Mouse (Mus musculus): Measurements from ENCODE around the gene Vwa5b1. TPM values are rescaled to one million over a fixed set of nuclear protein-coding genes. Genes with fewer than 3 reads are reported as not detected.

Gene Vwa5b1
- polyA plus RNA-seq, 1 experiment from 2014 or later: 0.11 TPM

DNA sequence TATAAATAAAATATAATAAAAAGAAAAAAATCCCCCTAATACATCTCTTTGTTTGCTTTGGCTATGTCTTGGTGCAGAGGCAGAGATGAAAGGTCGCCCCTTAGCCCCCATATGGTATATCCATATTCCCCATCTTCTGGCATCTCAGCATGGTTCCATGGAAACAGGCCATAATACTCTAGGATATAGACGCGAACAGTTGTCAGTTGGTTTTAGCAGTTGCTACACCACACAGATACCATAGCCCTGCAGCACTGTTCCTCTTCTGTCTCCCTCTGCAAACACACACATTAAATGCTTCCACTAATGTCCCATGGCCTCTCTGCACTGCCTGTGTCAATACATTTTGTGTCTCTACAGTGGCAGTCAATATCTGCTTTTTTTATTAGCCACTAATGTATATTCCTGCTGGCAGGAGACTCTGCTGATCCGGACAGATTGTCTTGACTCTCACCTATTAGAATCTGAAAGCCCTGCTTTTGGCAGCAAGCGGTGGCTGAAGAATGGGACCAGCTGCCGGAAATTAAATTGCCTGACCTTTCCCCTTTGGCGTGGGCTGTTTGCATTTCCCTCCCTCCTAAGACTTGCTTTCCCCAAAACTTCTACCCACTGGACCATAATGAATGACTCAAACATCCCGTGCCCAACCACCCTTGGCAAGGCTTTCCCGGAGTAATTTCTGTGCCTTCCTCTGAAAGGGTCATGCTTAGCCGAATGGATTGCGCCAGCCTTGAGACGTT lies 39.1 kb downstream of the Vwa5b1 start:
- H3K27me3 ChIP-seq (replicated peaks; ENCODE audit: control insufficient read depth, insufficient read depth, low read length): no peaks in the 10 kb centered on the region
- H3K9me3 ChIP-seq (ENCODE audit: control insufficient read depth, low read length): no peaks in the 10 kb centered on the region
- no peak overlapping the region for H3K4me2 ChIP-seq (ENCODE audit: low read depth, low read length)
- no peak overlapping the region for H3K9ac ChIP-seq (ENCODE audit: low read depth, low read length)
- ATAC-seq: no peak
- H3K4me3 ChIP-seq (ENCODE audit: low read length): no peak overlapping the region
- no peak overlapping the region for H3K27ac ChIP-seq (ENCODE audit: low read length)
- H3K4me1 ChIP-seq (ENCODE audit: control insufficient read depth, insufficient read depth, low read length): no peaks in the 10 kb centered on the region
- 65% methylated on average over 12 of the region's 12 CpGs for WGBS
- no peaks in the 10 kb centered on the region for H3K36me3 ChIP-seq (ENCODE audit: control insufficient read depth, insufficient read depth, low read length)

DNA sequence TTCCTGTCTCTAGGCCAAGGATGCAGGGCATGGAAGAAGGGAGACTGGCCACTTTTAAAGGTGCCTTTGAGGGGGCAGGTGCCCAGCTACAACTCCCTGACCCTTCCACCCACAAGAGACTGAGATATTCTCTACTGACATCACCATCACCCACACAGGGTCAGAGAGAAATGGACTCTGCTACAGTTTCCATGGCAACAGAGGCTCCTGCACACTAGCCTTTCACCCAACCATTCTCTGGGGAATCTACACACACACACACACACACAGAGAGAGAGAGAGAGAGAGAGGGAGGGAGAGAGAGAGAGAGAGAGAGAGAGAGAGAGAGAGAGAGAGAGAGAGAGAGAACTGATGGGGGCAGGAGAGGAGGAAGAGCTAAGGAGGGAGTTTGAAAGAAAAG lies 50.7 kb downstream of the Vwa5b1 start:
- Histone ChIP-seq H3K9me3 (ENCODE audit: control insufficient read depth, low read length) (no peaks in the 10 kb centered on the region), H3K4me1 (ENCODE audit: control insufficient read depth, insufficient read depth, low read length) (no peaks in the 10 kb centered on the region), H3K4me3 (ENCODE audit: low read length) (no peak overlapping the region), H3K9ac (ENCODE audit: low read depth, low read length) (no peak overlapping the region), H3K27me3 (replicated peaks; ENCODE audit: control insufficient read depth, insufficient read depth, low read length) (no peaks in the 10 kb centered on the region), H3K36me3 (ENCODE audit: control insufficient read depth, insufficient read depth, low read length) (no peaks in the 10 kb centered on the region), H3K4me2 (ENCODE audit: low read depth, low read length) (no peak overlapping the region), H3K27ac (ENCODE audit: low read length) (no peak overlapping the region)
- no peak for ATAC-seq

DNA sequence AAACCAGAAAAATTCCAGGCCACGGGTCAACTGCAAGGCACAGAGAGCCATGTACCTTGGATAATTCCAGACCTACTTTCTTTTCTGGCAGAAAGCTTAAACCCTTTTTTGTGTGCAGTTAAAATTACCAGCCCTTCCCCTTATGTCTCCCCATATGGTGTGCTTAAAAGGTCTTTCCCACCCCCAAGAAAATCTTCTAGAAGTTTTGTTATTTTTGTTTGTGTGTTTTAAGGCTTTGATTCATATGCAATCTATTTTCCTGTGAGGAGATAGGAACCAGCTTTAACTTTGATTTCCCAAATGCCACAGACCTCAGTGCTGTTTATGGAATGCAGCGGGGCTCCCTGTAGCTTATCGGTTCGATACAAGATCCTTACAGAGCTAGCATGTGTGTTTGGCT lies 53.2 kb downstream of the Vwa5b1 start:
- no peak overlapping the region for H3K9ac ChIP-seq (ENCODE audit: low read depth, low read length)
- H3K27me3 ChIP-seq (replicated peaks; ENCODE audit: control insufficient read depth, insufficient read depth, low read length): no peaks in the 10 kb centered on the region
- ATAC-seq: no peak
- H3K4me2 ChIP-seq (ENCODE audit: low read depth, low read length): no peak overlapping the region
- H3K4me1 ChIP-seq (ENCODE audit: control insufficient read depth, insufficient read depth, low read length): no peaks in the 10 kb centered on the region
- no peaks in the 10 kb centered on the region for H3K9me3 ChIP-seq (ENCODE audit: control insufficient read depth, low read length)
- WGBS: 59% methylated on average over 4 of the region's 4 CpGs
- no peak overlapping the region for H3K4me3 ChIP-seq (ENCODE audit: low read length)
- H3K27ac ChIP-seq (ENCODE audit: low read length): no peak overlapping the region
- H3K36me3 ChIP-seq (ENCODE audit: control insufficient read depth, insufficient read depth, low read length): no peaks in the 10 kb centered on the region

DNA sequence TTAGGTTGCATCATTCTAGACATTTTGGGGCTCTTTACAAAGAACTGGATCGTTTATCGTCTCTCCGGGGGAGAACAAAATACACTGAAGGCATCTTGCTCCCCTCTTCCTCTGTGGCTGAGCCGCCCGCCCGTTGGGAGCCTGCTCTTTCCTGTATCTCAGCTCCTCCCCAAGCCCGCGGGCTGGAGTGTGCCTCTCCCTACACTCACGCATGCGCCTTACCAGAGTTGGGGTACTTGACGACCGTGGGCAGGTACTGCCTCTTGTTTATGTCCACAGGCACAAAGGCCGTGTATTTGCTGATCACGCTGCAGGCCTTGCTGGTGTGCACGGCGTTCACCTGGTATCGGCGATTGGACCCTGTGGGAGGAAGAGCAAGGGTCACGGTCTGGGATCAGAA lies 57.3 kb downstream of the Vwa5b1 start:
- H3K9me3 ChIP-seq (ENCODE audit: control insufficient read depth, low read length): no peaks in the 10 kb centered on the region

DNA sequence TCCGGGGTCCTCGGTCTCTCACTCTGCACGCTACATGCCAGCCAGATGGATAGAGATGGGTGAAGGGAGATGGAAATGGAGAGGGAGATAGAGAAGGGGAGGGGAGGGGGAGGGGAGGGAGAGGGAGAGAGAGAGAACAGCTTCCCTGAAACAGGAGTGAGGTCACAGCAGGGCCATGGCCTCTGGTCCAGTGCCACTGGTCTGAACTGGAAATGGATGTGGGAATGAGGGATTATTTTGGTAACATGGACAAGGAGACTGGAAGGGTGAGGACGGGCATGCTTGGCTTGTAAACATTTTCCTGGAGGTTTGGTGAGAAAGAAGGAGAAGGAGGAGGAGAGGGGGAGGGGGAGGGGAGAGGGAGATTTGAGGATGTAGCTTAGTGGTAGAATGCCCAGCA lies 59.0 kb downstream of the Vwa5b1 start:
- Histone ChIP-seq H3K4me1 (ENCODE audit: control insufficient read depth, insufficient read depth, low read length) (no peaks in the 10 kb centered on the region), H3K9me3 (ENCODE audit: control insufficient read depth, low read length) (no peaks in the 10 kb centered on the region), H3K9ac (ENCODE audit: low read depth, low read length) (no peak overlapping the region), H3K4me2 (ENCODE audit: low read depth, low read length) (no peak overlapping the region), H3K27ac (ENCODE audit: low read length) (no peak overlapping the region), H3K4me3 (ENCODE audit: low read length) (no peak overlapping the region), H3K27me3 (replicated peaks; ENCODE audit: control insufficient read depth, insufficient read depth, low read length) (no peaks in the 10 kb centered on the region), H3K36me3 (ENCODE audit: control insufficient read depth, insufficient read depth, low read length) (no peaks in the 10 kb centered on the region)
- no peak for ATAC-seq
- 67% methylated on average over 4 of the region's 4 CpGs for WGBS

More for the DNA sequence above, 57.3 kb downstream of the Vwa5b1 start:
- Histone ChIP-seq H3K4me3 (ENCODE audit: low read length) (no peak overlapping the region), H3K27ac (ENCODE audit: low read length) (no peak overlapping the region), H3K27me3 (replicated peaks; ENCODE audit: control insufficient read depth, insufficient read depth, low read length) (no peaks in the 10 kb centered on the region), H3K4me1 (ENCODE audit: control insufficient read depth, insufficient read depth, low read length) (no peaks in the 10 kb centered on the region), H3K4me2 (ENCODE audit: low read depth, low read length) (no peak overlapping the region), H3K9ac (ENCODE audit: low read depth, low read length) (no peak overlapping the region), H3K36me3 (ENCODE audit: control insufficient read depth, insufficient read depth, low read length) (no peaks in the 10 kb centered on the region)
- no peak for ATAC-seq
- WGBS: 66% methylated on average over 19 of the region's 19 CpGs

DNA sequence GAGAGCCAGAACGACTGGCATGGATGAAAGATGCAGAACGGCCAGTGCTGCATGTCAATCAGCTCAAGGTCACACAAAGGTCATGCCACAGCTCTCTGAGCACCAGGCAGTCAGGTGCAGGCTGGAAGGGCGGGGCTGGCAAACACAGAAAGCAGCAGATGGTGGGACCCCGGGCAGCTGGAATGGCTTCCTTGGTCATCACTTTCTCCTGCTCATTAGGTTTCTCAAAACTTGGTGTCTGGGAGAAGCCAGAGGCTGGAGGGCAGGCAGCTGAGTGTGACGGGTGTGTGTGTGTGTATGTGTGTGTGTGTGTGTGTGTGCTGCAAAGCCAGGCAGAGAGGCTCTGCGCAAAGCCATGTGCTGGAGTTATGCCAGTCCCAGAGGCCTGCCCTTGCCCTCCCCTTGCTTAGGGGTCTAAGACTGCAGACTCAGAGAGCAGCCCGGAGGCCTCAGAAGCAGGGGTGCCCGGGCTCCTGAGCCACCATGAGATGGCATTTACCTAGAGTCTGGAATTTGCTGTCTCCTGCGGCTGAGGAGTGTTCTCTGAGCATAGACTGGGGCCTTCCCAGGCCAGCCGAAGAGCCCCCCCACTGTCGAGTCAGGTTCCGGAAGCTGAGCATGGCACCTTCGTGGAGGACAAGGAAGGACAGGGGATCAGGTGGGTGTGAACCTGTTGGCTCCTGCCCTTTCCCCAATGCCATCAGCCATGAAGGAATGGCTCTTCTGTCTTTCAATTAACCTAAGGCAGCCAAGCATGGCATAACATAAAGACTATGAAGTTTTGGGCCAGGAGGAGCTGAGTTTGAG lies 60.7 kb downstream of the Vwa5b1 start:
- Histone ChIP-seq H3K27me3 (replicated peaks; ENCODE audit: control insufficient read depth, insufficient read depth, low read length) (no peaks in the 10 kb centered on the region), H3K9me3 (ENCODE audit: control insufficient read depth, low read length) (no peaks in the 10 kb centered on the region), H3K4me3 (ENCODE audit: low read length) (no peak overlapping the region), H3K36me3 (ENCODE audit: control insufficient read depth, insufficient read depth, low read length) (no peaks in the 10 kb centered on the region), H3K4me2 (ENCODE audit: low read depth, low read length) (no peak overlapping the region), H3K27ac (ENCODE audit: low read length) (no peak overlapping the region), H3K9ac (ENCODE audit: low read depth, low read length) (no peak overlapping the region), H3K4me1 (ENCODE audit: control insufficient read depth, insufficient read depth, low read length) (no peaks in the 10 kb centered on the region; the same call in 1 of the 2 replicates)
- 61% methylated on average over 13 of the region's 13 CpGs for WGBS
- ATAC-seq: no peak

DNA sequence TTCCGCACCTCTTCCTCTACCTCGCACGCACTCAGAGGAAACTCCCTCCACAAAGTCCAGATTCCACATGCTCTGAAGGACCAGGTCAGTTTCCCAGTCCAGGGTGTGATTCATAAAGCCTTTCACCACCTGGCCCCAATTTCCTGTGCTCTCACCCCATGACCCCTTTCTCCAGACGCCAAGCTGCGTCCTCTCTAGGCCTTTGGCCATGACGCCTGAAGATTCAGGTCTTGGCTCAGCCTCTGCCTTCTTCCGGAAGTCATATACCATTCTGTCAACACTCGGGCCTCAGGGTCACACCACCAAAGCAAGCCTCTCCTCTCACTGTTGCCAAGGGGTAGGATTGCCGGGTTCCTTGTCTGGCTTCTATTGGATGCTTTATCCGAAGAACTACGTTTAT lies 65.8 kb downstream of the Vwa5b1 start:
- Histone ChIP-seq H3K27me3 (replicated peaks; ENCODE audit: control insufficient read depth, insufficient read depth, low read length) (no peaks in the 10 kb centered on the region), H3K9me3 (ENCODE audit: control insufficient read depth, low read length) (no peaks in the 10 kb centered on the region), H3K9ac (ENCODE audit: low read depth, low read length) (no peak overlapping the region; the same call in 1 of the 2 replicates), H3K27ac (ENCODE audit: low read length) (no peak overlapping the region), H3K4me2 (ENCODE audit: low read depth, low read length) (no peak overlapping the region), H3K36me3 (ENCODE audit: control insufficient read depth, insufficient read depth, low read length) (no peaks in the 10 kb centered on the region), H3K4me3 (ENCODE audit: low read length) (no peak overlapping the region), H3K4me1 (ENCODE audit: control insufficient read depth, insufficient read depth, low read length) (no peaks in the 10 kb centered on the region; the same call in 1 of the 2 replicates)
- peak; percentile 60 for ATAC-seq
- 38% methylated on average over 11 of the region's 11 CpGs for WGBS

DNA sequence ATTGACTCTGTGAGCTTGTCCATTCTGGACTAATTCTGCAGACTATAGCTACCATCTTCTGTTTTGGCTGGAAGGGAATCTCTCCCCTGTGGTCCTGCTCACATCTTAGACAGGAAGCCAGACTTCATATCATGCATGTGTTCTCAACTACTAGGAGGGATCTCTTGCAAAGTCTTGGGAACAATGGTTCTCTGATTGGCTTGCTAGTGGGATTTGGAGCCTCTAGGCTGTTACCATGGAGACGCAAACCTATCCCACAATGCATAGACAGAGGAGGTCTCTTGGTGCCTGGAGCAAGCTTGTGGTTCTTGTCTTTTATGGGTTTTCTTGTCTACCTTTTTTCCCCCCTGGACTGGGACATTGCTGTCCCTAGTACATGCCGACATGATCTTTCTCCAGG lies 67.4 kb downstream of the Vwa5b1 start:
- WGBS: 78% methylated on average over 2 of the region's 2 CpGs
- Histone ChIP-seq H3K4me3 (ENCODE audit: low read length) (no peak overlapping the region), H3K9me3 (ENCODE audit: control insufficient read depth, low read length) (no peaks in the 10 kb centered on the region), H3K27me3 (replicated peaks; ENCODE audit: control insufficient read depth, insufficient read depth, low read length) (no peaks in the 10 kb centered on the region), H3K27ac (ENCODE audit: low read length) (no peak overlapping the region), H3K4me1 (ENCODE audit: control insufficient read depth, insufficient read depth, low read length) (no peaks in the 10 kb centered on the region; the same call in 1 of the 2 replicates), H3K36me3 (ENCODE audit: control insufficient read depth, insufficient read depth, low read length) (no peaks in the 10 kb centered on the region), H3K9ac (ENCODE audit: low read depth, low read length) (no peak overlapping the region), H3K4me2 (ENCODE audit: low read depth, low read length) (no peak overlapping the region)
- no peak for ATAC-seq

DNA sequence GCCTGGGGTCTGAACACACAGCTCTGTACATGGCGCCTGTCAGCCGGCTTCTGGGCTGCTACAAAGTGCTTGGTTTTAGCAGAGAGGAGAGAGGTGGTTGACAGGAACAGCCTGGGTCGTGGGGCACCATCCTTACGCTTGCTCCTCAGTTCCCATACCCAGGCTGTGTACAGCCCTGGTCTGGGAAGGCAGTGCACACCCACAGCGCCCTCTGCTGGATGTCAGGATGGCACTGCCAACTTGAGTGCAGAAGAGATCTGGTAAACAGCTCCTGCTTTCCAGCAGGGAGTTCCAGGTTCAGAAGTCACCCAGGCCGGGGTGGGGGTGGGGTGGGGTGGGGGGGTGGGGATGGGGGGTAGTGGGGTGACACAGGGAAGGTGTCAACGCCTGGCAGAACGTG lies 73.7 kb downstream of the Vwa5b1 start:
- peak; percentile 73 for ATAC-seq
- 0 out of 2 replicates have a peak, but pooled peaks cover 3% of the 10 kb centered on the region for H3K4me1 ChIP-seq (ENCODE audit: control insufficient read depth, insufficient read depth, low read length)
- no peak overlapping the region for H3K9ac ChIP-seq (ENCODE audit: low read depth, low read length)
- H3K36me3 ChIP-seq (ENCODE audit: control insufficient read depth, insufficient read depth, low read length): no peaks in the 10 kb centered on the region
- 7% methylated on average over 8 of the region's 8 CpGs for WGBS
- no peak overlapping the region for H3K4me2 ChIP-seq (ENCODE audit: low read depth, low read length)
- H3K4me3 ChIP-seq (ENCODE audit: low read length): no peak overlapping the region
- H3K27me3 ChIP-seq (replicated peaks; ENCODE audit: control insufficient read depth, insufficient read depth, low read length): no peaks in the 10 kb centered on the region; the same call in 1 of the 2 replicates
- H3K27ac ChIP-seq (ENCODE audit: low read length): no peak overlapping the region
- H3K9me3 ChIP-seq (ENCODE audit: control insufficient read depth, low read length): no peaks in the 10 kb centered on the region
